Mouse (Mus musculus): ENCODE results near the gene Ash1l.

Gene Ash1l

DNA sequence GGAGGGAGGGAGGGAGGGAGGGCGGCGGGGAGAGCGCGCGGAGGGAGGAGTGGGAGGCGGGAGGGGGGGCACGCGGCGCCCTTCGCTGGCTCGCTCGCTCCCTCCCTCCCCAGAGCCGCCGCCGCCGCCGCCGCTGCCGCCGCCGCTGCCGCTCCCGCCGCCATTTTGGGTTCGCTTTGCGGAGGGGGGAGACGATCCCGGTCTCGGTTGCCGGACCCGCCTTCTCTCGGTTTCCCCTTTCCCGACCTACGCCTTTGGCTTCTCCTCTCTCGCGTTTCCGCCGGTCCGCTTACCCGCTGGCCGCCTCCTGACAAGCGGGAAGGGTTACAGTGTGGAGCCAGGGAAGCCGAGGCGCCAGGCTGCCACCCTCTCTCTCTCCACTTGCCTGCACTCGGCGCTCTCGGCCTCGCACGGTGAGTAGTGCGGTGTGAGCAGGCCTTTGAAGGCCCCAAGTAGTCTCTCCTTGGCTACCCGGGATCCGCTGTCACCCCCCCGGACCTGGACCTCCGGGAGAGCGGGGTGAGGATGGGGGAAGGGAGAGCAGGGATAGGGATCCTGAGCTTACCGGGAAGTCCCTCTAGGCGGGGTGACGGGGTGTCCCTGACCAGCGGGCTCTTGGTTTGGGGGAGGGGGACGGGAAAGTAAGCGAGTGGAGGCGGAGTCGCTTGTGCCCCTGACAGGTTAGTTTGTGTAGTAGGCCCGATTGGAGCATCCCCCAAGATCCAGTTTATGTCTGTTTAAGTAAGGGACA lies at the start of gene Ash1l, which contains the start of gene Dap3:
TSS of gene Ash1l (plus strand) at position 47 of the 751 bp plus-strand sequence.
TSS of gene Dap3 (minus strand) at position 606 of the 751 bp plus-strand sequence.
- peak; percentile 70 to 72 for DNase-seq

DNA sequence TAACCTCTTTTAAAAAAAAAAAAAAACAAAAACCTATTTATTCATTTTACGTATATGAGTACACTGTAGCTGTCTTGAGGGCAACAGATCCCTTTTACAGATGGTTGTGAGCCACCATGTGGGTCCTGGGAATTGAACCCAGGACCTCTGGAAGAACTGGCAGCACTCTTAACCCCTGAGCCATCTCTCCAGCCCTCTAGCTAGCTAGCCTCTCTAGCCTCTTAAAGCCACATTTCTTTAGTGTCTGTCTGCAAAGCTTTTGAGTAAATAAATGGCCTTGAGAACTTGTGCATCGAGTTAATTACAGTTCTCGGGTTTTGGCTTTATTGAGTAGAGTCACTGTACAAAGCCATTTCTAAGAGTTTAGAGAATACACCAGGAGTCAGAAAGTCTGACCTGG lies 45.6 kb upstream of the Ash1l start:
- DNase-seq: no peak

DNA sequence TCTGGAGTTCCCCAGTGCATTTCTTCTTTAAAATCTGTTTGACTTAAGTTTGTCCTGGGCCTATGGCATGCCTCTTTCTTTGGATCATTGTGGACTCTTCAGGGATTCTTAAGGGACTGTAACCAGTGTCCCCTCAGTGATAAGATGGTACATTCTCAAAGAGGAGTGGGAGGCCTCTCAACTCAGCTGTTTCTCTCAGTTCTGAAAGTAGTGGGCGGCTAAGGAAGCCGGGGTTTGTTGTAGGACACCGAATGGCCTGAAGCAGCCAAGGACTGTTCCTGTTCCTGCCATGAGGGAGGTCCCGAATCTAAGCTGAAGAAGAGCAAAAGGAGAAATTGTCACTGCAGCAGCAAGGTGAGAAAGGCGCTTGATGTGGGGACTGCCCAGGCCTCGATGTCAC lies 45.2 kb upstream of the Ash1l start:
- DNase-seq: no peak

DNA sequence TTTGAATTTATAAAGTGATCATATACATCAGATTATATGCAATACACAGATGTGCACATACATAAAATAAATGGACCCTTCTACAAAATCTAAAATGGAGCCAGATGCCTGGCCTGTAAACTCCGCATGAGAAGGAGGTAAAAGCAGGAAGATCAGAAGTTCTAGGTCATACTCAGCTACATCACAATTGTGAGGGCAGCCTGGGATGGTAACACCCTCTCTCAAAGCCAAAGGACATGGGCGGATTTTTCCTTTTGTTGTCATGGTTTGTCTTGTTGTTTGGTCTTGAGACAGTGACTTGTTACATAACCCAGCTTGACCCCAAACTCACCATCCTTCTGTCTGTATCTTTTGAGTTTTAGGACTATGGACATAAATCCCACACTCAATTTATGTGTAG lies 44.7 kb upstream of the Ash1l start:
- DNase-seq: no peak

DNA sequence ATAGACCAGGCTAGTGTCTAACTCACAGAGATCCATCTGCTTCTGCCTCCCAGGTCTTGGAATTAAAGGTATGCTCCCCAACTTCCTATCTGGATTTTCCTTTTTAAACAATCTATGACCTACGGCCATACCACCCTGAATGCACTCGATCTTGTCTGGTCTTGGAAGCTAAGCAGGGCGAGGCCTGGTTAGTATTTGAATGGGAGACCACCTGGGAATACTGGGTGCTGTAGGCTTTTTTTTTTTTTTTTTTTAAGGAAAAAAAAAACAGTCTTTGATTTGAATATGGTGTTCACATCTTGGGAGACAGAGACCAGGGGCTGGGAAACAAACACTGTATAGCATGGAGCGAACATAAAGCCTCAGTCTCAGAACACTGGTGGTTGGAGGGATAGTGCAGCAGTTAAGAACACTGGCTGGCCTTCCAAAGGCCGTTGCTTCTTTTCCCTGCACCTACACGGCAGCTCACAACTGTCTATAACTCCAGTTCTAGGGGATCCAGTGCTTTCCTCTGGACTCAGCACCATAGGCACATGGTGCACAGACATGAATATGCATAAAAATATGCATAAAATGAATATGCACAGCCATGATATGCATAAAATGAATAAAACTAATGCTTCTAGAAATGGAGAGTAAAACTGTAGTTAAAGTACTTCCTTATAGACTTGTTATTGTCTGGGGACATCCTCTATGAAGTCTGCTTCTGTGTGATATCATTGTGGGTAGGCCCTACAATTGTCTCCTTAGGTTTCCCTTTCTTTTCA lies 43.8 kb upstream of the Ash1l start:
- DNase-seq: no peak

DNA sequence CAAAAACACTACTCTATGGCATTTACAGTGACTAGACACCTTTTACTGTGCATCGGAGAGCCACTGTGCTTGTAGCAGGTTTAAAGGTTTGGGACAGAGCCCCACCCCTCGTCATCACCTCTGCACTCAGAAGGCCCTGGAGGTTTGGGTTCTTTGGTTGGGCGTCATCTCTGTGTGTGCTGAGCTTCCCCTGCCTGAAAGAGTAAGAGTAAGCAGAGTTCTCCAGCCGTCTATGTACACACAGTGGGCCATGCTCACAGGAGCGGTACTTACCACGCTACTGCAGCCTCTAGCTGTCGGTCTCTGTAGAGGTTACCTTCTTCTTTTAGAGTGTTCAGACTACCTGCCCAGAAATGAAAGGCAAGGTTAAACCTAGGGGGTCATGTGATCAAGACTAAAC lies 37.8 kb upstream of the Ash1l start:
- DNase-seq: no peak

DNA sequence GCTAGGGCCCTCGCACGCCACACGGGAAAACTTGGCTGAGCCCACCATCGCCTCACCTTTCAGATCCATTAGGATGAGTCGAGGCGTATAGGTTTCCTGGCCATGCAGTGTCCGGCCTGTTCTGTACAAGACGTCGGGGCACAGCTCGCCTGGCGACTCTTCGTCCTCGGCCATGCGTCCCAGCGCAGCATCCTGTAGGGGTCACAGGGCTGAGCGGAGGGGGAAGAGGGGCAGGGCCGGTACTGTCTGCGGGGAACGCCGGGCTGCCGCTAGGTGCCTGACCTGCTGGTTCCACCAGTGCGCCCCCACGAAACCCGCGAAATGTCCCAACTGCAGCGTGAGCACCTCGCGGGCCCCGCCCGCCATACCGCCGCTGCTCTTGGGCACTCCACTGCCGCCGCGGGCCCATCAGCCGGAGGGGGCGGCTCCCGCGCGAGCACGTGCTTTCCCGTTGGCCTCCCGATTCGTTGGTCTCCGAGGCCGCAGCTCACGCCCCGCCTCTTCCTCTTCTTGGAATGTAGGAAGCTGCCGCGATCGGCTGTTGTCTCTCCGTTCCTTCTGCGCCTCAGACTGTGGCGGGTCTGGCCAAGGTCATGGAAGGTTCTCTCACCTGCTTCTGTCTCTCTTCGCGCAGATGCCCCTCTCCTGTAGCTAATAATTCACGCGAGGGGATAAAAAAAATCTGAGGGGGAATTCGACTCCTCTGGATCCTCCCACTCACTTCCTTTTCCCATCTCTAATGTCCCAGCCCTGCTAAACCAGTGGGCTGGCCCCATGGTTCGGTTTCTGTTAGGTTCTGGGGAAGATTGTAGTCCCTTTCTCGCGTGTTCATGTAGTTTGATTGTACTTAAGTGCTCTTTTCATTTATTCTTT lies 36.7 kb upstream of the Ash1l start, which contains the start of gene Msto1:
TSS of gene Msto1 (minus strand) at position 489 of the 873 bp plus-strand sequence.
- peak; percentile 92 to 94 for DNase-seq

DNA sequence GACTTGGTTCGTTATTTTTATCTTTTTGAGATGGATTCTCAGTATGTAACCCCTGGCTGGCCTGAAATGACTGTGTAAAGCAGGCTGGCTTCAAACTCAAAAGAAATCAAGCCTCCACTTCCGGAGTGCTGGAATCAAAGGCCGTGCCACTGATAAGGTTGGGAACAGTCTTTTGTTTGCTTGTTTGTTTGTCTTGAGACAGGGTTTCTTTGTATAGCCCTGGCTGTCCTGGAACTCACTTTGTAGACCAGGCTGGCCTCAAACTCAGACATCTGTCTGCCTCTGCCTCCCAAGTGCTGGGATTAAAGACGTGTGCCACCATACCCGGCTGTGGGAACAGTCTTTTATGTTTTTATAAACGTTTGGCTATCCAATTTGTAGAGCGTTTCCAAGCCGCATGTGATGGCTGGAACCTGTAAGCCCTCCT lies 36.0 kb upstream of the Ash1l start:
- DNase-seq: no peak

DNA sequence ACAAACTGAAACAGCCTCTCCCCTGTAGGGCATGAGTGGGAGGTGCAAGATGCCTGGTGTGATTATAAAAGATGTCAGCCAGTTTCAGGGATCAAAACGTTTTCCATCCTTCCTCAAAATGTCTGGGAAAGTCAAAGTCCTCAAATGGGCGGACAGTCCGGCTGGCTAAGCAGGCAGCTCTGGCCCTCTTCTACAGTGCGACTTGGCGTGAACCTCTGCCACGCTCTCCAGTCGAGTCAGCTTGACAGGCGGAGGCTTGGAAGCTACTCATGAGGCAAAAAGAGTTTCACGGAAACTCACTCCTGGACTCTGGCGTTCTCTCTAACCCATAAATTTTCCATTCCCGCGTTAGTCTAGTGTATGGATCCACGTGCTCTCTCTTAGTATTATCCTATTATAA lies 31.4 kb upstream of the Ash1l start:
- DNase-seq: peak in 1 of 2 experiments; percentile 29

DNA sequence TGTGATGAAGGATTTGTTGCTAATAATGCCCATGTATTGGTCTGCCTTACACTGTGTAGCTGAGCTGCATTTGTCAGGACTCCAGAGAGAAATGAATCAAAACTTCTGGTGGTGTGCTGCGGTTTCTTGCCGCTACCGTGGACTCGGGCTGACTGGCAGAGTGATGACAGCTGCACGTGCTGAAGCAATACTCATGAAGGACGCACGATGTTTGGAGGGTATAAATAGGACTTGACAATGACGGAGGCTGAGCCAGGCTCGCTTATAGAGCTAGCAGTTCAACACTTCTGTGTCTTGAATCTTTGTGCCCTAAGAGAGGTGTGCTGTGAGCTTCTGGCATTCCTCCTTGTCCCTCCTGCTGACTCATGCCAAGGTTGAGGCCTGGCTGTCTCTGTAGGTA lies 29.0 kb upstream of the Ash1l start:
- no peak for DNase-seq

DNA sequence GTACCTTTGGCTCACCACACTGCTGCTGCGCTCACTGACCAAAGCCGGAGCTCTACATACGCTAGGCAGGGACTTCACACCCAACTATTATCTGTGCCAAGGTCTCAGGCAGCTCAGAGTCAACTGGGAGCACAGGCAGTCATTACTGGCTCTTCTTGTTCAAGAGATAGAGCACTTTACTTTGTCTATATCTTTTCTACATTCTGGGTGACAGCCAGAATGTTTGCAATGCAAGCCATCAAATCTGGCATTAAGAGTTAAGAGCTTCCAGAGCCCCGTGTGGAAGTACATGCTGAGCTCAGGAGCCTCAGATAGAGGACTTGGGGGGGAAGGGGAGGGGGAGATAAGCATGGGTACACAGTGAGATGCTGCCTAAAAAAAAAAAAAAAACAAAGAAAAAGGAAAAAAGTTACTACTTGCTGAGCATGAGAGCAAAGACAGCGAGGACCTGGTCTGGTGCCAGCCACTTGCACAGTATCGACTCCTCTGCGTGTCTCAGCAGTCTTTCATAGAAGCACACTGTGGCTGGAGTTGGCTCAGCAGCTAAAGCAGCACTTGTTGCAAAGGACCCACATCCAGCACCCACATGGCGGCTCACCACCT lies 26.3 kb upstream of the Ash1l start:
- no peak for DNase-seq

DNA sequence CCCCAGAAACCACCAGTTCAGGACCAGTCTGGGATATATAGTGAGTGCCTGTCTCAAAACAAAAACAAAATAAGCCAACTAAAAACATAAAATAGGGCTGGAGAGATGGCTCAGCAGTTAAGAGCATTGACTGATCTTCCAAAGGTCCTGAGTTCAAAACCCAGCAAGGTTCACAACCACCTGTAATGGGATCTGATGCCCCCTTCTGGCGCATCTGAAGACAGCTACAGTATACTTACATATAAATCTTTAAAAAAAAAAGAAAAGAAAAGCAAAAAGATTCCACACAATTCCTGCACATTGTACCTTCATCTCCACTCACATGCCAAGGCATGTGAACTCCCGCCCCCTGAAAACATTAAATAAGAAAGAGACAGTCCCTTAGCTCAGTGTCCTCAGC lies 24.8 kb upstream of the Ash1l start:
- no peak for DNase-seq

DNA sequence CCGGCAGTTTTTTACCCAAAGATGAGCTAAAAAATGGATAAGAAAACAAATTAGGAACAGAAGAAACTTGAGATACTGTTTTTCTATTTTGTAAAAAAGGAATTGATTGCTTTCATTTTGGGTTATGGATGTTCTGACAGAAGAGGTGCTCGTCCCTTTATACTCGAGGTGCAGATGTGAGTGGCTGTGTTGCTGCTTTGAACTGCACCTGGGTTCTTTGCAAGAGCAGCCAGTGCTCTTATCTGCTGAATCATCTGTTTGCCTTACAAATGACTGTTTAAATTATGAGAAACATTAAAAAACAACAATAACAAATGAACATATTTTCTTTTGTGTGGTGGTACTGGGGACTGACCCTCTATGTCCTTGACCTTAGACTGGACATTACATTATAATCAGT lies 20.9 kb upstream of the Ash1l start:
- DNase-seq: no peak

DNA sequence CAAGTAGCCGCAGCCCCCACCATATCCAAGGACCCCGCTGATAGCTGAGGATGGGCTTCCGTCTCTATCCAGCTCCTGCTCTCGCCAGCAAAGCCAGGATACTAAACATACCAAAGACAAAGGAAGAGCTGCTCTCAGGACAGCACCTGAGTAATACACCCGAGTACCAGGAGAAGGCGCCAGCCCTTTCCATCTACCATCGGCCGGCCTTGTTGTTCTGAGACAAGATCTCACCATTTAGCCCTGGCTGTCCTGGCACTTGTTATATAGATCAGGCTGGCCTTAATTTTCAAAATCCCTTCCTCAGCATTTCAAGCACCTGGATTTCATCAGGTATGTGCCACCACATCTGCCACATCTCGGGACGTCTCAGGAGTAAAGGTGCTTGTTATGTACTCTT lies 11.4 kb upstream of the Ash1l start:
- no peak for DNase-seq

DNA sequence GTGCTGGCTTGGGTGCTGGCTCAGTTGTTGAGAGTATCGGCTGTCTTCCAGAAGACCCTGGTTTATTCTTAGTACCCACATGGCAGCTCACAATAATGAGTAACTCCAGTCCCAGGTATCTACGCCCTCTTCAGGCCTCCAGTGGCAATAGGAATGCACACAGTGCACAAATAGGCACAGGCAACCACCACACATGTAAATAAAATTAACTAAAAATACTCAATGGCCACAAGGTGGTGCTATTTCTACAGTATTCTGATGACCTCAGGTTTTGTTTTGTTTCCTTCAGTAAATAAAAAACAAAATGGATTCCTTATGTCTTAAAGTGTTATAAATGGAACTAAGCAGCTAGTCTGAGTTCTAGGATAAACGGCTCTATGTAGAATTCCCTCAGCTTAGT lies 10.7 kb upstream of the Ash1l start:
- peak in 1 of 2 experiments; percentile 35 for DNase-seq

DNA sequence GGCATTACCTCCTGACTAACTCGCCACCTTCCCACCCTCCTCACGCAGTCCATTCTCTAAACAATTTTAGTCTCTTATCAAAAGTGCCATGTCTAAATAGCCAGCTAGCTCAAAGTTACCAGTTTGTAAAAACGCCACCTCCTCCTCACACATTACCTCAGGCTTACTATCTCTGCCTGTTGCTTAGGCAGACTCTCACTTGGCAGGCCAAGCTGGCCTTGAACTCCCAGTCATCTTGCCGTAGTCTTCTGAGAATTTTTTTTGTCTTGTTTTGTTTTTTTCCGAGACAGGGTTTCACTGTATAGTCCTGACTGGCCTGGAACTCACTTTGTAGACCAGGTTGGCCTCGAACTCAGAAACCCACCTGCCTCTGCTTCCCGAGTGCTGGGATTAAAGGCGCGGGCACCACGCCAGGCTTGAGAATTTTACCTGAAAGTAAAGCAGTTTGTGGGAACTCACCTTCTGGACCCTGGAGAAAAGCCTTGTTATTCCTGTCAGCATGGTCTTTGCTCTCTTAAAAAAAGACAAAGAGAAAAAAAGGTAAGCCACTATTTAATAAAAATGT lies 8.0 kb upstream of the Ash1l start:
- DNase-seq: no peak

DNA sequence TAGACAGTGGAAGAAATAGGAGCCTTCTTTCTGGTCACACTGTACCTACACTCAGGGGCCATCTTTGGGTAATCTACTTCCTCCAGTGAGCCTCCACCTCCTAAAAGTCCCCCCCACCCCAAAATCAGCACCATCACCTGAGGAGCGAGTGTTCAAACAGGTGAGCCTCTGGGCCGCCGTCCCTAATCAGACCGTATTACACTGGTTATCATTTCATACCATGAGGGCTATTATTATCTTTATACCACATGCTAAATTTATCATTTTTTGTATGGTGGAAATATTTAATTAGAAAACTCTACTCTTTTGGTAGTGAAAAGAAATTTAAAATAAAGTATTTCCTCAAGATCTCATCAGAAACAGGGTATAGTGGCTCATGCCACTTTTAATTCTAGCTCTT lies 6.3 kb upstream of the Ash1l start:
- DNase-seq: no peak

DNA sequence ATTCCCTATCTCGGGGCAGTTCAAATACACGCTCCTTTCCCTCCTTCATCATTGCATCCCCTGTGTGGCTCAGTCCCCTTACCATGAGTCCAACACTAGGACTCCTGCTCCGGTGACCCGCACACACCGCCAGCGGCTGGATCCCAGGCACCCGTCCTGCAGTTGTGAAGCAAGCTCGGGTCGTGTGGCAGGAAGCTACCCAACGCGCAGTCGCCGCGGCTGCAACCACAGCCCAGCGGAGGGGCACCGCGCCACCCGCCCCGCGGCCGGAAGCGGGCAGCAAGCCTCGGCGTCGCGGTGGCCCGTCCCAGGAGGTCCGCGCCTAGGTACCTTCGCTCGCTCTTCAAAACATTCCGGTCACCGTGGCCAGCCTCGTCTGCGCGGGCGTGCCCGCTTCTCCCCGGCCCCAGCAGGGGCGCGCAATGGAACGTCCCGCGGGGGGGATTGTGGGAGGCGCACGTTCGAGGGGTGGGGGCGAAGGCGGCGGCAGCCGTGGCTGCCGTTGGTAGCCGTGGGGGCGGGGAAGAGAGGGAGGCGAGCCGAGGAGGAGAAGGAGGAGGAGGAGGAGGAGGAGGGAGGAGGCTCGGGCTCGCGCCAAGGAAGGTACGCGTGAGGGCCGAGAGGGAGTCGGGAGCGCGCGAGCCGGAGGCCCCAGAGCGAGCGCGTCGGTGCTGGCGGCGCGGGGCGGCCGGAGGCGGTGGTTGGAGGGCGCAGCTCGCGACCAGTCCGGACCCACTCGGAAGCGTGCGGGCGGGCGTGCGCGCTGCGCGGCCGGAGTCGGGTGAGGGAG lies 441 bp upstream of the Ash1l start:
- peak; percentile 89 to 91 for DNase-seq

DNA sequence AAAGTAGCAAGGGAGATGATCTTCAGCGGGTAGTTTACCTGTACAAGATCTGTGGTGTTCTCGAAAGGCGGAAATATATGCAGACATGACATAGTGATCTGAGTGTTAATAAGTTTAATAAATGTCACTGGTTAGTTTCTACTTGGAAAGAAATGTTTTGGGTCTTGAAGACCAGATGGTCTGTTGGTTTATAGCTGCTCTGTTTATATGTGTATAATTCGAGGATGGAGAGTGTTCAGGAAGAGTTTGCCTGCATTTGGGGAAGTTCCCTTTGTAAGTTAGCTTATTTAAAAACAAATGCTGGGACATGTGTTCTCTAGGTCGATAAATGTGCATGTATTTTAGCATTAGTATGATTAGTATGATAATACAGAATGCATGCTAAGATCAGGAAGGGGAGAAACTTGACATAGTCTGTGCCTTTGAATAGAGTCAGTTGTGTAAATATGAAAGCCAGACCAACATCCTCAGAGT lies 942 bp downstream of the Ash1l start:
- DNase-seq: no peak

DNA sequence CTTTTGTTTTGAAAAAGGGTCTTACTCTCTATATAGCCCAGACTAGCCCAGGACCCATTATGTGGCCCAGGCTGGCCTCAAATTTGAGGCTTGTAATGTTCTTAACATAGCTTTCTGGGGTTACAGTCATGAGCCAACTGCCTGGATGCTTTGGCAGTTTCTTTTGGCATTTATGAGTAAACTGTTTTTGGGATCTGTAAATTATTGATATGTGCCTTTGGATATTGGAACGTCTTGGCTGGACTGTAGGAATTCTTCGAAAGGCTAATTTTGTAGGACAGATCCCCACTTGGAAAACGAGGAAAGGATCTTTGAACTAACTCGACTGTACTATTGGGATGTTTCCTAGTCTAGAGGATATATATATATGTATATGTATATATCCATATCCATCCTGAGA lies 2.8 kb downstream of the Ash1l start:
- peak; percentile 15 to 29 for DNase-seq

DNA sequence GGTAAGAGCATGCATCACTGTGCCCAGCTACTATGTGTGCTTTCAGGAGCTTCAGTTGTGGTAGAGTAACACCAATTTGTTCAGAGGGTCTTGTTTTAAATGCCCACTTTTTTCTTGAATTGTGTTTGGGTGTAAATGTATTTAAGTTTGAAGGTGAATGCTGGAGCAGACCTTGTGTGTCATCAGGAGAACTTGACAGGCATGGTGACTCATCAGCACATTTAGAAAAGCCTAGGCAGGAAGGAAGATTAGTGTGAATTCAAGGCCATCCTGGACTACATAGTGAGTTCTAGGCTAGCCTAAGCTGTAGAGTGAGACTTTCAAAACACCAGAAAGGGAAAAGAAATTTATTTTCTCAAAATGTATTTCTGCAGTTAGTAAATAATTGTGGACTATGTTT lies 3.3 kb downstream of the Ash1l start:
- no peak for DNase-seq
